Mouse (Mus musculus) kidney, embryonic 15.5 days (tissue): ENCODE measurements around the gene Galk2. TPM values are rescaled to one million over a fixed set of nuclear protein-coding genes. Genes with fewer than 3 reads are reported as not detected.

Source experiments
- ATAC-seq: fragments of 200-750 bp; cut with Nextera tagmentation; replicated peaks from 2 replicates; pipeline ENCODE4 v1.8.0; 2017; ENCODE audit warnings: moderate TSS enrichment; ENCODE audit not compliant: low FRiP score
- H3K27ac ChIP-seq: fragments of 300-500 bp; sonication (generic); 2 replicates; pipeline ENCODE4 v1.5.1; 2015; ENCODE audit warnings: mild to moderate bottlenecking, inconsistent platforms
- H3K27me3 ChIP-seq: fragments of 300-500 bp; sonication (generic); 2 replicates; pipeline ENCODE4 v1.6.1; 2015; ENCODE audit warnings: inconsistent platforms
- H3K36me3 ChIP-seq: fragments of 300-500 bp; sonication (generic); 2 replicates; pipeline ENCODE4 v1.6.1; 2015; ENCODE audit warnings: inconsistent platforms
- H3K4me1 ChIP-seq: fragments of 300-500 bp; sonication (generic); 2 replicates; pipeline ENCODE4 v1.6.1; 2015; ENCODE audit warnings: inconsistent platforms
- H3K4me2 ChIP-seq: fragments of 300-500 bp; sonication (generic); 2 replicates; pipeline ENCODE4 v1.6.1; 2015; ENCODE audit warnings: moderate library complexity, mild to moderate bottlenecking, inconsistent platforms
- H3K4me3 ChIP-seq: fragments of 300-500 bp; sonication (generic); replicated peaks from 2 replicates; pipeline ENCODE4 v1.5.1; 2015; ENCODE audit warnings: mild to moderate bottlenecking, inconsistent platforms
- H3K9ac ChIP-seq: fragments of 300-500 bp; sonication (generic); 2 replicates; pipeline ENCODE4 v1.6.1; 2015; ENCODE audit warnings: mild to moderate bottlenecking, inconsistent platforms
- H3K9me3 ChIP-seq: fragments of 300-500 bp; sonication (generic); replicated peaks from 2 replicates; pipeline ENCODE4 v1.6.1; 2016; ENCODE audit warnings: inconsistent platforms
- WGBS: fragments of 180-500 bp; shearing (Covaris S2); methylation state at CpG from one replicate; pipeline ENCODE4 v1.1.7; 2015; ENCODE audit warnings: mixed read lengths; 5-methylcytosine and 5-hydroxymethylcytosine counted together
- polyA plus RNA-seq: library from polyadenylated mRNA; unstranded; fragments of >200 nt; fragmentation: Nextera tagmentation; extraction: Ambion mirVana; gene quantifications from 2 replicates; pipeline ENCODE4 v1.2.1, GENCODE M21; 2015

Galk2 gene
- polyA plus RNA-seq: 57.8 and 61.2 TPM in 2 replicates

- H3K36me3 ChIP-seq: no peaks in the 10 kb centered on the region
- peak within 1 kb of the TSS; percentile 84 for H3K27ac ChIP-seq
- no peaks in the 10 kb centered on the region for H3K27me3 ChIP-seq
- peaks cover 12% of the 10 kb centered on the region; the same call in 1 of the 2 replicates for H3K4me1 ChIP-seq
- peak within 1 kb of the TSS; percentile 62 for H3K4me2 ChIP-seq
- H3K9me3 ChIP-seq: no peaks in the 10 kb centered on the region
- H3K4me3 ChIP-seq: peak within 1 kb of the TSS; percentile 85
- peak; percentile 99 for ATAC-seq
- WGBS: under 1% methylated on average over 46 of the region's 54 CpGs
- H3K9ac ChIP-seq: peak within 1 kb of the TSS; percentile 95
Measured at GRCm38 (mm10) chr2:125858521-125859280, at the start of gene Galk2, which contains the start of gene Cops2. Gene Galk2, plus strand, starts transcription at chr2:125859109. Gene Cops2, minus strand, starts transcription at chr2:125859139.

- Histone ChIP-seq H3K4me3 (no peak overlapping the region), H3K27me3 (no peaks in the 10 kb centered on the region), H3K27ac (no peak overlapping the region), H3K4me1 (no peaks in the 10 kb centered on the region), H3K4me2 (no peak overlapping the region), H3K36me3 (no peaks in the 10 kb centered on the region), H3K9ac (no peak overlapping the region), H3K9me3 (no peaks in the 10 kb centered on the region; the same call in 1 of the 2 replicates)
- 77% methylated on average over 7 of the region's 7 CpGs for WGBS
- ATAC-seq: no peak
Measured at GRCm38 (mm10) chr2:125809551-125809950, 49.4 kb upstream of the Galk2 start.

- H3K4me2 ChIP-seq: no peak overlapping the region
- H3K4me1 ChIP-seq: no peaks in the 10 kb centered on the region
- H3K9me3 ChIP-seq: no peaks in the 10 kb centered on the region; the same call in 1 of the 2 replicates
- 82% methylated on average over 2 of the region's 2 CpGs for WGBS
- H3K36me3 ChIP-seq: no peaks in the 10 kb centered on the region
- H3K9ac ChIP-seq: no peak overlapping the region
- ATAC-seq: no peak
- H3K4me3 ChIP-seq: no peak overlapping the region
- H3K27me3 ChIP-seq: no peaks in the 10 kb centered on the region
- no peak overlapping the region for H3K27ac ChIP-seq
Measured at GRCm38 (mm10) chr2:125811332-125811731, 47.6 kb upstream of the Galk2 start.

GRCm38 (mm10) chr2:125813972-125814595, 44.8 kb upstream of the Galk2 start:
- no peak overlapping the region for H3K9ac ChIP-seq
- no peaks in the 10 kb centered on the region for H3K27me3 ChIP-seq
- no peaks in the 10 kb centered on the region for H3K4me1 ChIP-seq
- H3K36me3 ChIP-seq: no peaks in the 10 kb centered on the region
- no peak overlapping the region for H3K4me3 ChIP-seq
- no peak overlapping the region for H3K27ac ChIP-seq
- no peaks in the 10 kb centered on the region for H3K9me3 ChIP-seq
- H3K4me2 ChIP-seq: no peak overlapping the region
- no peak for ATAC-seq
- 61% methylated on average over 9 of the region's 9 CpGs for WGBS

- H3K4me2 ChIP-seq: no peak overlapping the region
- 89% methylated on average over 4 of the region's 4 CpGs for WGBS
- no peak overlapping the region for H3K4me3 ChIP-seq
- H3K9me3 ChIP-seq: no peaks in the 10 kb centered on the region
- H3K4me1 ChIP-seq: no peaks in the 10 kb centered on the region
- H3K27me3 ChIP-seq: no peaks in the 10 kb centered on the region
- no peaks in the 10 kb centered on the region for H3K36me3 ChIP-seq
- H3K9ac ChIP-seq: no peak overlapping the region
- H3K27ac ChIP-seq: no peak overlapping the region
- ATAC-seq: no peak
Measured at GRCm38 (mm10) chr2:125820397-125820796, 38.5 kb upstream of the Galk2 start.

- WGBS: 73% methylated on average over 4 of the region's 4 CpGs
- no peak for ATAC-seq
- Histone ChIP-seq H3K9ac (no peak overlapping the region), H3K36me3 (peaks cover 30% of the 10 kb centered on the region), H3K27me3 (no peaks in the 10 kb centered on the region), H3K4me3 (no peak overlapping the region), H3K4me2 (no peak overlapping the region), H3K27ac (no peak overlapping the region), H3K9me3 (no peaks in the 10 kb centered on the region), H3K4me1 (no peaks in the 10 kb centered on the region)
Measured at GRCm38 (mm10) chr2:125826201-125826600, 32.7 kb upstream of the Galk2 start.

- Histone ChIP-seq H3K4me2 (no peak overlapping the region), H3K4me3 (no peak overlapping the region), H3K4me1 (no peaks in the 10 kb centered on the region), H3K9me3 (no peaks in the 10 kb centered on the region), H3K27ac (no peak overlapping the region), H3K36me3 (peaks cover 45% of the 10 kb centered on the region), H3K9ac (no peak overlapping the region), H3K27me3 (no peaks in the 10 kb centered on the region)
- ATAC-seq: no peak
- 90% methylated on average over 4 of the region's 4 CpGs for WGBS
Measured at GRCm38 (mm10) chr2:125827898-125828297, 31.0 kb upstream of the Galk2 start.

GRCm38 (mm10) chr2:125829924-125830323, 29.0 kb upstream of the Galk2 start:
- Histone ChIP-seq H3K4me2 (no peak overlapping the region), H3K9me3 (no peaks in the 10 kb centered on the region), H3K4me1 (no peaks in the 10 kb centered on the region), H3K27ac (no peak overlapping the region), H3K36me3 (peaks cover 65% of the 10 kb centered on the region), H3K9ac (no peak overlapping the region), H3K27me3 (no peaks in the 10 kb centered on the region), H3K4me3 (no peak overlapping the region)
- no peak for ATAC-seq
- 97% methylated on average over 2 of the region's 2 CpGs for WGBS

- Histone ChIP-seq H3K9me3 (no peaks in the 10 kb centered on the region), H3K27ac (no peak overlapping the region), H3K27me3 (no peaks in the 10 kb centered on the region), H3K4me1 (no peaks in the 10 kb centered on the region), H3K9ac (no peak overlapping the region), H3K4me2 (no peak overlapping the region), H3K36me3 (peaks cover 79% of the 10 kb centered on the region), H3K4me3 (no peak overlapping the region)
- WGBS: 93% methylated on average over 7 of the region's 7 CpGs
- ATAC-seq: no peak
Measured at GRCm38 (mm10) chr2:125838091-125838490, 20.8 kb upstream of the Galk2 start.

GRCm38 (mm10) chr2:125838708-125839284, 20.1 kb upstream of the Galk2 start:
- no peak overlapping the region for H3K4me3 ChIP-seq

GRCm38 (mm10) chr2:125851237-125851636, 7.7 kb upstream of the Galk2 start:
- Histone ChIP-seq H3K4me2 (no peak overlapping the region), H3K27ac (no peak overlapping the region), H3K27me3 (no peaks in the 10 kb centered on the region), H3K9ac (no peak overlapping the region), H3K4me1 (peaks cover 4% of the 10 kb centered on the region; the same call in 1 of the 2 replicates), H3K36me3 (peaks cover 26% of the 10 kb centered on the region), H3K4me3 (no peak overlapping the region), H3K9me3 (no peaks in the 10 kb centered on the region)
- 77% methylated on average over 2 of the region's 2 CpGs for WGBS
- no peak for ATAC-seq

More at GRCm38 (mm10) chr2:125838708-125839284, 20.1 kb upstream of the Galk2 start:
- WGBS: 54% methylated on average over 2 of the region's 2 CpGs
- no peaks in the 10 kb centered on the region for H3K9me3 ChIP-seq
- H3K36me3 ChIP-seq: peaks cover 78% of the 10 kb centered on the region
- H3K9ac ChIP-seq: no peak overlapping the region
- ATAC-seq: no peak
- H3K4me2 ChIP-seq: no peak overlapping the region
- H3K27ac ChIP-seq: no peak overlapping the region
- no peaks in the 10 kb centered on the region for H3K4me1 ChIP-seq
- no peaks in the 10 kb centered on the region for H3K27me3 ChIP-seq

GRCm38 (mm10) chr2:125857707-125858106, 1.2 kb upstream of the Galk2 start:
- Histone ChIP-seq H3K9me3 (no peaks in the 10 kb centered on the region), H3K36me3 (no peaks in the 10 kb centered on the region), H3K4me3 (peak overlapping the region; percentile 85), H3K27me3 (no peaks in the 10 kb centered on the region), H3K27ac (no peak overlapping the region), H3K4me1 (peaks cover 12% of the 10 kb centered on the region; the same call in 1 of the 2 replicates), H3K4me2 (peak overlapping the region; percentile 62), H3K9ac (no peak overlapping the region)
- ATAC-seq: no peak
- 47% methylated on average over 3 of the region's 3 CpGs for WGBS
